Mouse (Mus musculus) cerebellum, postnatal 14 days (tissue): ENCODE results near the gene Vmn1r18.
A peak's percentile ranks its signal among the peaks of the same experiment; 100 is the strongest.
"Not testable (repeated sequence)": the region's sequence is repeated elsewhere in the genome, so short reads cannot be mapped to it uniquely, and the experiment has no call there.

ENCODE experiments used
- DNase-seq, 2 experiments: peaks; one replicate each; pipeline ENCODE4 v3.0.0; 2021; ENCODE audit warnings: mixed read lengths in 2 of 2

Gene Vmn1r18

DNA sequence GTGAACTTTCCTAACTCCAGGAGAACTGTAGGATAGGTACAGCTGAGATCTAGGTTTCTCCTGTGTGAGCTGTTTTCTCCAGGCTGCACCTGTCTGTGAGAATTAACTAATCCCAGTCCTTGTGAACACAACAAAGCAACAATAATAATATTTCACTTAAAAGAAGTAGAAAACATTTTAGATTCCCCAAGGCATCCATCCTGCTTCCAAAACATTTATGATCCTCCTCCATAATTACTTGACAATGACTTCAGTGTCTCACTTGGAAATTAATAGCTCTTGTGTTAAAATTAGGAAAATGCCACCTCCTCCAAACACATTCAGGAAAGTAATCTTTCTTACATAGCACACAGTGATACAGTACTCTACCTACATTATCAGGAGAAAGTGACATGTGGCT is at the start of gene Vmn1r18:
TSS of gene Vmn1r18 (minus strand) at position 101 of the 400 bp plus-strand sequence.
- DNase-seq, result no peak

DNA sequence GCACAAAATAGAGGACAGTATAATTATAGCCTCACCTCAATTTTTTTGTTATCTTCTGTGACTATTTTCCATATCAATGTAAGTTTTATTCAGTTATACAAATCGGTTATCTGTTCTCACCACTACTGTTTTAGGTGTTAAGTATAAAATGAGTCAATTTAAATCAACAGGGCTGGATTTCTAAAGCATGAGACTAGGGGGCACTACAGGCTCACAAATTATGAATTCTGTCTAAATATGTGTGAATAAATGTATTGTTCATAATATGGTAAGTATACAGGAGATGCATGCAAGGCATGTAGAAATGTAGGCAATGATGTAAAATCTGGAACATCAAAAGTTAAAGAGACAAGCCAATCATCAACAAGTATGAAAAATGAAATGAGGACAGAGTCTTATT is 35.6 kb upstream of the Vmn1r18 start:
- peak; percentile 9 to 20 for DNase-seq

- no peak for DNase-seq
These were observed 33.0 kb upstream of the Vmn1r18 start, which contains the start of gene Vmn1r20 for GRCm38 (mm10) chr6:57428630-57429029. TSS of gene Vmn1r20 (plus strand) at chr6:57428930.

DNA sequence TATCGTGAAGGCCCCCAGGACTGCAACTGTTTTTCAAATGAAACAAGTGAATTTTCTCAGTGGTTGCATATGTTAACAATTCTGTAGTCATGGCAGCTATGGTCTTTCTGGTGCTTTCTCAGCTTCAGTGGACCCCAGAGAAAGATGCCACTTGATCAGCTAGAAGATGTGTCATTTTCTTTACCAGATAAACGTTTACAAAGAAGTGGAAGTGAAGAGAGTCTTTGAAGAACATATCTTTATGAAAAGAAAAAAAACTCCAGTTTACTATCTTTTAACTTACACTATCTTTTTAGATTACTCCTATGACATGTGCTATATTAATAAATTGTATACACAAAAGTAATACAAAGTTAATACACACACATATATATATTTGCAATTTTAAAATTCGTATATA is 7.9 kb upstream of the Vmn1r18 start, which contains the start of gene Vmn1r19:
TSS of gene Vmn1r19 (plus strand) at position 301 of the 400 bp plus-strand sequence.
- not testable (repeated sequence) for DNase-seq

GRCm38 (mm10) chr6:57367496-57367895 is 28.1 kb downstream of the Vmn1r18 start:
- no peak for DNase-seq

DNA sequence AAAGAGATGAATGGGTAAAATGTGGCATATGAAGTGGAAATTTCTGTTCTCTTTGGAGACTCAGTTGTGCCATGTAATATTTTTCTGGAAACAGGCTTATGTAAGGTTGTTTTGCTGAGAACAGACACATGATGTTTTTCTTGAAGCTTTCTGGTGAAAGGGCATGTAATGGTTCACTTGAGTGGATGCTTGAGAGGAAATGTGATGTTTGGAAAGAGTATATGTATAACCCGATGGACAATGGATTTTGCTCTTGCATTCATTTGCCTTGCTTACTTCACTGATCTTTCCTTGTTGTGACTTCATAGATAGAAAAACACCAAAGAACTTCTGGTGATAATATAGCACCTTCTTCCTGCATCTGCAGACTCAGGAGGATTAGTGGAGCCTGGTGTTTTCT is 29.7 kb downstream of the Vmn1r18 start:
- not testable (repeated sequence) for DNase-seq

DNA sequence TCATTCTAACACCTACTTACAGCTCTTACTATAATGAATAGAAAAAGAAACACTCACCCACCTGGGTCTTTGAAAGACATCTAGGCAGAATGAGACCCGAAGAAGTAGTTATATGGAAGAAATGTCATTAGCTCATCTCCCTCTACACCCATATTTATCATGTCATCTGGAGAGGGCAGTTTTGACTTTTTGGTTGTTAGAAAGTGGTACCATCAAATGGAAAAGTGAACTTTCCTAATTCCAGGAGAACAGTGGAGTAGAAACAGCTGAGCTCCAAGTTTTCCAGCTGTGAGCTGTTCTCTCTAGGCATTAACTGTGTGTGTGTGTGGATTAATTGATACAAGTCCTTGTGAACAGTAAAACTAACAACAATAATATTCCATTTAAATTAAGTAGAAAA is 32.0 kb downstream of the Vmn1r18 start, which contains the start of gene Vmn1r17:
TSS of gene Vmn1r17 (minus strand) at position 101 of the 400 bp plus-strand sequence.
- no peak for DNase-seq

DNA sequence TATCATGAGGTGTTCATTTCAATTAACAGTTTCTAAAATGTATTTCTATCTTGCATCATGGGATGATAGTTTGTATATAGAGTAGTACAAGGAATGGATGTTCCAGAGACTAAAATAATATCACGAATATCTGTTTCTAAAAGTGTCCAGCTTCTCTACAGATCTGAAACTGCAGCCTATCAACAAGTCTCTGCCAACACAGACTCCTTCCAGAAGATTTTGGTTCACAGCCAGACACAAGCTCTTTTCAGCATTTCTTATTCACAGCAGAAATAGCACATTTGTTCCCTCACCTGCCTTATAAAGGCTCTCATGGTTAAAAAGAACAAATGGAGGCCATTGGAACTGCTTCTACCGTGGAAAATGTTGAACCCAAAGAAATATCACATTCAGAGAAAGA is 38.7 kb downstream of the Vmn1r18 start:
- no peak for DNase-seq

GRCm38 (mm10) chr6:57329394-57329793 is 66.2 kb downstream of the Vmn1r18 start, which contains the start of gene Vmn1r16:
TSS of gene Vmn1r16 (minus strand) at chr6:57329494.
- no peak for DNase-seq
